Mouse (Mus musculus) embryonic facial prominence, embryonic 14.5 days (tissue): ENCODE measurements around the gene Slc12a7. TPM values are rescaled to one million over a fixed set of nuclear protein-coding genes. Genes with fewer than 3 reads are reported as not detected.

ENCODE experiments used
- ATAC-seq: fragments of 200-750 bp; cut with Nextera tagmentation; 2 replicates; pipeline ENCODE4 v1.8.0; 2017; ENCODE audit warnings: low read depth, moderate number of reproducible peaks, moderate TSS enrichment
- DNase-seq: peaks from one replicate; pipeline ENCODE4 v3.0.0-alpha.2; 2015; ENCODE audit warnings: low spot score
- H3K27ac ChIP-seq: fragments of 300-500 bp; sonication (generic); replicated peaks from 2 replicates; pipeline ENCODE4 v1.5.1; 2014; ENCODE audit warnings: low read depth, mild to moderate bottlenecking, low read length, moderate library complexity
- H3K27me3 ChIP-seq: fragments of 300-500 bp; sonication (generic); replicated peaks from 2 replicates; pipeline ENCODE4 v1.6.1; 2014; ENCODE audit warnings: low read length; ENCODE audit not compliant: control insufficient read depth, insufficient read depth
- H3K36me3 ChIP-seq: fragments of 300-500 bp; sonication (generic); 2 replicates; pipeline ENCODE4 v1.6.1; 2014; ENCODE audit warnings: low read length, mixed read lengths; ENCODE audit not compliant: control insufficient read depth, insufficient read depth
- H3K4me1 ChIP-seq: fragments of 300-500 bp; sonication (generic); 2 replicates; pipeline ENCODE4 v1.6.1; 2014; ENCODE audit warnings: antibody characterized with exemption, low read length; ENCODE audit not compliant: control insufficient read depth, insufficient read depth
- H3K4me2 ChIP-seq: fragments of 300-500 bp; sonication (generic); 2 replicates; pipeline ENCODE4 v1.6.1; 2014; ENCODE audit warnings: low read depth, mild to moderate bottlenecking, low read length, moderate library complexity, mixed read lengths
- H3K4me3 ChIP-seq: fragments of 300-500 bp; sonication (generic); 2 replicates; pipeline ENCODE4 v1.5.1; 2014; ENCODE audit warnings: low read depth, mild to moderate bottlenecking, low read length
- H3K9ac ChIP-seq: fragments of 300-500 bp; sonication (generic); 2 replicates; pipeline ENCODE4 v1.6.1; 2014; ENCODE audit warnings: low read depth, mild to moderate bottlenecking, low read length, moderate library complexity, mixed read lengths
- H3K9me3 ChIP-seq: fragments of 300-500 bp; sonication (generic); 2 replicates; pipeline ENCODE4 v1.6.1; 2016; ENCODE audit warnings: low read length; ENCODE audit not compliant: control insufficient read depth
- whole genome bisulfite sequencing: fragments of 180-500 bp; shearing (Covaris S2); extraction: QIAGEN DNeasy Blood & Tissue Kit; methylation state at CpG from one replicate; pipeline ENCODE4 v1.1.7; 2014; 5-methylcytosine and 5-hydroxymethylcytosine counted together
- polyA plus RNA-seq: library from polyadenylated mRNA; unstranded; fragments of >200 nt; fragmentation: Nextera tagmentation; extraction: Ambion mirVana; gene quantifications from 2 replicates; pipeline ENCODE4 v1.2.1, GENCODE M21; 2014

Gene Slc12a7
- polyA plus RNA-seq, 1 experiment from 2014 or later, result 16.3 TPM

DNA sequence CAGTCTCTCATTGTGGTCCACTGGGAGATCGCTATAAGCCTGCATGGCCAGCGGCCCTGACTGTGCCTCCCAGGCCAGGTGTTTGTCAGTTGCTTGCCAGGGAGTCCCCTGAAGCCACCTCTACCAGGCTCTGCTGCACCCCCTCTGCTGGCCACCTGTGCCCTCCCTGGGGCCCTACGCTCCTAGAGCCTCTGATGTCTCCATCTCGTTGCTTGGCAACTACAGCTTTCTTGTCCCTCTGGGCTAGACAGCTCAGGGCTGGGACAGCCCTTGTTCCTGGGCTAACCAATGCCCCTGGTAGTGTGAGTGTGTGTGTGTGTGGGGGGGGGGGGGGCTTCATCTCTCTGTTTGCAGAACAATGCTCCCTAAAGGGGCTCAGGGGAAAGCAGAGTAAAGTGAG, 10.1 kb downstream of the Slc12a7 start:
- Histone ChIP-seq H3K4me2 (no peak overlapping the region), H3K36me3 (no peaks in the 10 kb centered on the region), H3K4me1 (no peaks in the 10 kb centered on the region), H3K4me3 (no peak overlapping the region), H3K27ac (no peak overlapping the region), H3K27me3 (no peaks in the 10 kb centered on the region), H3K9ac (no peak overlapping the region), H3K9me3 (no peaks in the 10 kb centered on the region)
- WGBS, result 50% methylated on average over 2 of the region's 4 CpGs
- no peak for DNase-seq
- peak; percentile 85 for ATAC-seq

DNA sequence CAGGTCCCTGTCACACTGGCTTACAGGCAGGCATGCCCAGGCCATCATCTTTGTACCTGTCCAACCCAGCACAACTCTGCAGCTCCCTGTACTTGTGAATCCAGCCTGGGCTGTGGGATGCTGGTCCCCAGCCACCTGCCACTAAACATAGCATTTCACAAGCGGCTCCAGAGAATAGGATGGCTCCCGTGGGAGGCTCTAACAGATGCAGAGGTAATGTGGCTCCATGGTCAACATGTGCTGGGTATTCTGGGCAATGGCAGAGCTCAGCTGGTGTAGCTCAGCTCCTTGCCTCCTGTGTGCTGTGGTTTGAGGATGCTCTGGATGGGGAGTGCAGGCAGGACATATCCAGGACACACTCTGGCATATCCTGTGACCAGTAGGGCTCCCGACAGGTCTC, 10.8 kb downstream of the Slc12a7 start:
- H3K9me3 ChIP-seq, result no peaks in the 10 kb centered on the region
- H3K36me3 ChIP-seq, result no peaks in the 10 kb centered on the region
- no peak for DNase-seq
- no peak overlapping the region for H3K27ac ChIP-seq
- H3K4me2 ChIP-seq, result no peak overlapping the region
- WGBS, result 79% methylated on average over 3 of the region's 3 CpGs
- H3K4me3 ChIP-seq, result no peak overlapping the region
- H3K9ac ChIP-seq, result no peak overlapping the region
- H3K4me1 ChIP-seq, result no peaks in the 10 kb centered on the region
- H3K27me3 ChIP-seq, result no peaks in the 10 kb centered on the region
- ATAC-seq, result peak; percentile 19; the same call in 1 of the 2 replicates

- no peak overlapping the region for H3K4me2 ChIP-seq
- H3K4me3 ChIP-seq, result no peak overlapping the region
- peaks cover 14% of the 10 kb centered on the region for H3K4me1 ChIP-seq
- H3K36me3 ChIP-seq, result no peaks in the 10 kb centered on the region
- H3K9me3 ChIP-seq, result no peaks in the 10 kb centered on the region
- H3K9ac ChIP-seq, result no peak overlapping the region; the same call in 1 of the 2 replicates
- WGBS, result 41% methylated on average over 15 of the region's 15 CpGs
- H3K27me3 ChIP-seq, result no peaks in the 10 kb centered on the region
- ATAC-seq (peak; percentile 4; the same call in 1 of the 2 replicates), DNase-seq (no peak)
- H3K27ac ChIP-seq, result 0 out of 2 replicates have a peak overlapping the region, but pooled peaks have one; percentile 7
Measured at GRCm38 (mm10) chr13:73748663-73749440, 16.0 kb downstream of the Slc12a7 start.

GRCm38 (mm10) chr13:73750435-73750834, 17.5 kb downstream of the Slc12a7 start:
- DNase-seq, result peak; percentile 48
- Histone ChIP-seq H3K36me3 (no peaks in the 10 kb centered on the region), H3K4me3 (no peak overlapping the region), H3K4me1 (peaks cover 14% of the 10 kb centered on the region), H3K4me2 (no peak overlapping the region), H3K27ac (no peak overlapping the region), H3K9ac (no peak overlapping the region), H3K9me3 (no peaks in the 10 kb centered on the region), H3K27me3 (no peaks in the 10 kb centered on the region)
- WGBS, result 64% methylated on average over 6 of the region's 6 CpGs
- ATAC-seq, result peak; percentile 31; the same call in 1 of the 2 replicates

DNA sequence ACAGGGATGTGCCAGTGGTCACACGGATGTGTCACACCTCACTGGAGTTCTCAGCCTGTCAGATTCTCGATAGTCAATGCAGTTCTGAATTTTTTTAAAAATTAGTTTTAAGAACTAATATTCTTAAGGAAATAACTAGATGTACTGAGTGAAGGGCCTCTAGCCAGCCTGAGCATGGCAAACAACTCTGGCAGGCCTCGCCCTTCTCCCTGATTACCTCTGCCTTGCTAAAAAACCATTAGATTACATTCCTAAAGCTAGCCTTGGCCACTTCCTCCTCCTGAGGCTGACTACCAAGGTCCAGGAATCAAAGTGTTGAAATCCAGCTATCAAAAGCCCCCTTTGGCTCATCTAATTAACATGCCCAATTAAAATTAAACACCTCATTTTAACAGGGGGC, 18.4 kb downstream of the Slc12a7 start:
- Histone ChIP-seq H3K27ac (no peak overlapping the region), H3K4me3 (no peak overlapping the region), H3K9me3 (no peaks in the 10 kb centered on the region), H3K4me2 (no peak overlapping the region), H3K36me3 (no peaks in the 10 kb centered on the region), H3K9ac (no peak overlapping the region), H3K27me3 (no peaks in the 10 kb centered on the region), H3K4me1 (peaks cover 14% of the 10 kb centered on the region)
- ATAC-seq (no peak), DNase-seq (no peak)
- 95% methylated on average over 3 of the region's 3 CpGs for WGBS

GRCm38 (mm10) chr13:73755809-73756208, 22.9 kb downstream of the Slc12a7 start:
- no peaks in the 10 kb centered on the region for H3K36me3 ChIP-seq
- H3K4me1 ChIP-seq, result peaks cover 9% of the 10 kb centered on the region; the same call in 1 of the 2 replicates
- DNase-seq (no peak), ATAC-seq (no peak)
- no peak overlapping the region for H3K4me2 ChIP-seq
- no peaks in the 10 kb centered on the region for H3K27me3 ChIP-seq
- H3K4me3 ChIP-seq, result no peak overlapping the region
- no peak overlapping the region for H3K9ac ChIP-seq
- 61% methylated on average over 3 of the region's 3 CpGs for WGBS
- H3K9me3 ChIP-seq, result no peaks in the 10 kb centered on the region
- no peak overlapping the region for H3K27ac ChIP-seq

DNA sequence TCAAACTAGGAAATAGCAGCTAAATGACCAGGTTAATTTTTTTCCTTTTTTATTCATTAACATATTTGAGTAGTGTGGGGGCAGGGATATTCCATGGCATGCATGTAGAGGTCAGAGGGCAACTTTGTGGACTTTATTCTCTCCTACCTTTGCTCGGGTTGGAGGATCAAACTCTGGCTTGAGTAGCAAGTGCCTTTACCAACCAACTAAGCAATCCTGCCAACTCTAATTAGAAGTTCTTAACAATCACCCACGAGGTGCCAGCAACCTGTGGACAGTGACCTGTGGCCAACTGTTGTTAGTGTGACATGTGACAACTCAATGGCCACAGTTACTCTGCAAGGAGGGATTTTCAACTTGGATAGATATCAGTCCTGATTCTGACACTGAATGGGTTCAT, 24.0 kb downstream of the Slc12a7 start:
- 61% methylated on average over 2 of the region's 2 CpGs for WGBS
- Histone ChIP-seq H3K4me2 (no peak overlapping the region), H3K27me3 (no peaks in the 10 kb centered on the region), H3K4me1 (peaks cover 9% of the 10 kb centered on the region; the same call in 1 of the 2 replicates), H3K9ac (no peak overlapping the region), H3K36me3 (no peaks in the 10 kb centered on the region), H3K9me3 (no peaks in the 10 kb centered on the region), H3K27ac (no peak overlapping the region), H3K4me3 (no peak overlapping the region)
- no peak for DNase-seq
- ATAC-seq, result no peak

DNA sequence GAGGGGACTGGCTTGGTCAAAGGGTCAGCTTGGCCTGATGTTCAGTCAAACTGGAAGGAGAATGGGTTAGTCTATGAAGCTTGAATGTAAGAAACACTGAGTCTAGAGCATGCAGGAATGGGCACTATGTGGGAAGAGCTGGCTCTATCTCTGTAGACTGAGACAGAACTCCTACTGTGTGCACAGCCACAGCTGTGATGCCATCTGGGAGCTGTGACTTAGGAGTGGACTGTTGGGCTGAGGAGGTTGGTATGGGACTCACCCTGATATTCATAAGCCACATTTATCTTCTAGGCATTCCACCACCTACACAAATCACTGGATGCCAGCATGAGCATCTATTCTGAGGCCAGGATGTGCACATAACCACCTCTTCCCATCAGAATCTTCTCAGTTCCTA, 24.5 kb downstream of the Slc12a7 start:
- H3K9me3 ChIP-seq, result no peaks in the 10 kb centered on the region
- ATAC-seq (no peak), DNase-seq (no peak)

GRCm38 (mm10) chr13:73759596-73759995, 26.7 kb downstream of the Slc12a7 start:
- ATAC-seq, result no peak

More for the DNA sequence above, 24.5 kb downstream of the Slc12a7 start:
- no peaks in the 10 kb centered on the region for H3K36me3 ChIP-seq
- H3K4me1 ChIP-seq, result peaks cover 6% of the 10 kb centered on the region; the same call in 1 of the 2 replicates
- H3K9ac ChIP-seq, result no peak overlapping the region
- no peak overlapping the region for H3K27ac ChIP-seq
- H3K4me3 ChIP-seq, result no peak overlapping the region
- H3K27me3 ChIP-seq, result no peaks in the 10 kb centered on the region
- H3K4me2 ChIP-seq, result no peak overlapping the region

More at GRCm38 (mm10) chr13:73759596-73759995, 26.7 kb downstream of the Slc12a7 start:
- DNase-seq, result no peak
- H3K4me3 ChIP-seq, result no peak overlapping the region
- H3K9me3 ChIP-seq, result no peaks in the 10 kb centered on the region
- WGBS, result 87% methylated on average over 3 of the region's 3 CpGs
- H3K4me1 ChIP-seq, result peaks cover 1% of the 10 kb centered on the region; the same call in 1 of the 2 replicates
- no peak overlapping the region for H3K4me2 ChIP-seq
- no peaks in the 10 kb centered on the region for H3K36me3 ChIP-seq
- H3K27ac ChIP-seq, result no peak overlapping the region
- no peaks in the 10 kb centered on the region for H3K27me3 ChIP-seq
- H3K9ac ChIP-seq, result no peak overlapping the region
